Mouse (Mus musculus) CH12.LX (cell line): ENCODE data around the gene Traip. TPM values are rescaled to one million over a fixed set of nuclear protein-coding genes. Genes with fewer than 3 reads are reported as not detected.

Source experiments
- DNase-seq: peaks from one replicate; pipeline ENCODE4 v3.0.0-alpha.2; 2013; ENCODE audit errors: extremely low read depth
- H3K27ac ChIP-seq: 2 replicates; pipeline ENCODE4 v1.5.1; 2012; ENCODE audit warnings: low read depth, mild to moderate bottlenecking, control low read depth, moderate library complexity; ENCODE audit not compliant: insufficient read depth
- H3K27me3 ChIP-seq: replicated peaks from 2 replicates; pipeline ENCODE3; 2012; ENCODE audit warnings: inconsistent platforms
- H3K36me3 ChIP-seq, 2 experiments: replicated peaks in 1 of 2; 2 replicates each; pipeline versions ENCODE3 to v1.6.1; 2012; ENCODE audit warnings: inconsistent platforms in 1 of 2, low read length in 1 of 2, mild to moderate bottlenecking in 1 of 2, mixed read lengths in 1 of 2, moderate library complexity in 1 of 2; ENCODE audit not compliant: control insufficient read depth in 1 of 2, insufficient read depth in 1 of 2
- H3K4me1 ChIP-seq, 2 experiments: 2 replicates each; pipeline ENCODE4 v1.6.1; 2012; ENCODE audit warnings: inconsistent platforms in 1 of 2, moderate library complexity in 1 of 2; ENCODE audit not compliant: insufficient read depth in 2 of 2, control insufficient read depth in 1 of 2
- H3K4me2 ChIP-seq: 2 replicates; pipeline ENCODE4 v1.6.1; 2012; ENCODE audit warnings: low read depth, mild to moderate bottlenecking, control low read depth; ENCODE audit not compliant: poor library complexity, insufficient read depth, severe bottlenecking
- H3K4me3 ChIP-seq, 3 experiments: fragments of 150-350 bp in 1 of 3; sonication (generic) in 1 of 3; replicated peaks in 1 of 3; 2 replicates each; pipeline versions ENCODE3 to v1.5.1; 2011 to 2012; ENCODE audit warnings: low read depth in 2 of 3, low read length in 2 of 3, mild to moderate bottlenecking in 2 of 3, moderate library complexity in 2 of 3, control low read depth in 1 of 3, improper control_type of control experiment in 1 of 3, inconsistent platforms in 1 of 3, mixed read lengths in 1 of 3; ENCODE audit not compliant: poor library complexity in 1 of 3
- H3K79me2 ChIP-seq: replicated peaks from 2 replicates; pipeline ENCODE4 v1.6.1; 2012; ENCODE audit warnings: mild to moderate bottlenecking, moderate library complexity; ENCODE audit not compliant: control insufficient read depth, poor library complexity, insufficient read depth, severe bottlenecking; ENCODE audit errors: extremely low read depth
- H3K9ac ChIP-seq: 2 replicates; pipeline ENCODE4 v1.6.1; 2012; ENCODE audit warnings: low read depth, mild to moderate bottlenecking, control low read depth, moderate library complexity; ENCODE audit not compliant: insufficient read depth
- H3K9me3 ChIP-seq: replicated peaks from 2 replicates; pipeline ENCODE3; 2012; ENCODE audit warnings: low read length, inconsistent platforms, mixed read lengths
- BHLHE40 ChIP-seq: IDR thresholded peaks from 2 replicates; pipeline ENCODE4 v1.6.1; 2011; ENCODE audit warnings: mild to moderate bottlenecking, low read depth, low read length, improper control_type of control experiment
- CTCF ChIP-seq, 2 experiments: IDR thresholded peaks in 1 of 2; conservative IDR thresholded peaks in 1 of 2; 2 replicates each; pipeline ENCODE4 v1.5.1; 2011 to 2012; ENCODE audit warnings: low read depth in 2 of 2, low read length in 2 of 2, improper control_type of control experiment in 1 of 2, inconsistent platforms in 1 of 2, mild to moderate bottlenecking in 1 of 2, moderate library complexity in 1 of 2
- E2F4 ChIP-seq: IDR thresholded peaks from 2 replicates; pipeline ENCODE4 v1.6.1; 2011; ENCODE audit warnings: low read depth, low read length, improper control_type of control experiment; ENCODE audit not compliant: insufficient replicate concordance
- ELF1 ChIP-seq: IDR thresholded peaks from 2 replicates; pipeline ENCODE4 v1.6.1; 2014; ENCODE audit warnings: low read depth, mild to moderate bottlenecking, inconsistent platforms, low read length, improper control_type of control experiment
- EP300 ChIP-seq: IDR thresholded peaks from 2 replicates; pipeline ENCODE4 v1.6.1; 2011; ENCODE audit warnings: low read length, improper control_type of control experiment
- ETS1 ChIP-seq: conservative IDR thresholded peaks from 2 replicates; pipeline ENCODE4 v1.6.1; 2012; ENCODE audit warnings: low read depth, mild to moderate bottlenecking, inconsistent platforms, low read length, improper control_type of control experiment, moderate library complexity
- GABPA ChIP-seq: IDR thresholded peaks from 2 replicates; pipeline ENCODE4 v1.6.1; 2012; ENCODE audit warnings: low read depth, low read length, improper control_type of control experiment, inconsistent platforms; ENCODE audit not compliant: insufficient replicate concordance
- HCFC1 ChIP-seq: IDR thresholded peaks from 2 replicates; pipeline ENCODE4 v1.6.1; 2012; ENCODE audit warnings: low read depth, mild to moderate bottlenecking, inconsistent platforms, low read length, improper control_type of control experiment
- IRF4 ChIP-seq: IDR thresholded peaks from 2 replicates; pipeline ENCODE4 v1.6.1; 2014; ENCODE audit warnings: low read depth, mild to moderate bottlenecking, inconsistent platforms, low read length, improper control_type of control experiment
- JUND ChIP-seq: conservative IDR thresholded peaks from 2 replicates; pipeline ENCODE4 v1.6.1; 2011; ENCODE audit warnings: low read depth, low read length, improper control_type of control experiment
- KAT2A ChIP-seq: IDR thresholded peaks from 2 replicates; pipeline ENCODE4 v1.6.1; 2012; ENCODE audit warnings: low read length, improper control_type of control experiment, inconsistent platforms; ENCODE audit not compliant: insufficient replicate concordance
- MAFK ChIP-seq: IDR thresholded peaks from 2 replicates; pipeline ENCODE4 v1.6.1; 2011; ENCODE audit warnings: low read length, improper control_type of control experiment; ENCODE audit not compliant: insufficient replicate concordance
- MAX ChIP-seq: IDR thresholded peaks from 2 replicates; pipeline ENCODE4 v1.6.1; 2011; ENCODE audit warnings: low read length, improper control_type of control experiment
- MAZ ChIP-seq: IDR thresholded peaks from 2 replicates; pipeline ENCODE4 v1.6.1; 2012; ENCODE audit warnings: low read depth, mild to moderate bottlenecking, inconsistent platforms, low read length, improper control_type of control experiment, moderate library complexity
- NRF1 ChIP-seq: IDR thresholded peaks from 2 replicates; pipeline ENCODE4 v1.6.1; 2014; ENCODE audit warnings: low read depth, mild to moderate bottlenecking, inconsistent platforms, low read length, improper control_type of control experiment, moderate library complexity
- PAX5 ChIP-seq: IDR thresholded peaks from 2 replicates; pipeline ENCODE4 v1.6.1; 2012; ENCODE audit warnings: low read length, inconsistent platforms, mixed read lengths
- POLR2AphosphoS2 ChIP-seq: IDR thresholded peaks from 2 replicates; pipeline ENCODE4 v1.6.1; 2011; ENCODE audit warnings: low read depth, low read length, improper control_type of control experiment
- RAD21 ChIP-seq: IDR thresholded peaks from 2 replicates; pipeline ENCODE4 v1.6.1; 2011; ENCODE audit warnings: low read depth, mild to moderate bottlenecking, low read length, improper control_type of control experiment, moderate library complexity
- RCOR1 ChIP-seq: conservative IDR thresholded peaks from 2 replicates; pipeline ENCODE4 v1.6.1; 2012; ENCODE audit warnings: low read depth, mild to moderate bottlenecking, inconsistent platforms, low read length, improper control_type of control experiment
- SMC3 ChIP-seq: IDR thresholded peaks from 2 replicates; pipeline ENCODE4 v1.6.1; 2011; ENCODE audit warnings: low read depth, low read length, improper control_type of control experiment
- TBP ChIP-seq: conservative IDR thresholded peaks from 2 replicates; pipeline ENCODE4 v1.6.1; 2011; ENCODE audit warnings: low read depth, low read length, improper control_type of control experiment
- TCF12 ChIP-seq: IDR thresholded peaks from 2 replicates; pipeline ENCODE4 v1.6.1; 2014; ENCODE audit warnings: low read depth, mild to moderate bottlenecking, inconsistent platforms, low read length, improper control_type of control experiment
- UBTF ChIP-seq: IDR thresholded peaks from 2 replicates; pipeline ENCODE4 v1.6.1; 2012; ENCODE audit warnings: low read depth, mild to moderate bottlenecking, inconsistent platforms, low read length, improper control_type of control experiment, moderate library complexity
- USF2 ChIP-seq: conservative IDR thresholded peaks from 2 replicates; pipeline ENCODE4 v1.6.1; 2011; ENCODE audit warnings: low read depth, low read length, improper control_type of control experiment
- ZC3H11A ChIP-seq: IDR thresholded peaks from 2 replicates; pipeline ENCODE4 v1.6.1; 2012; ENCODE audit warnings: low read depth, mild to moderate bottlenecking, inconsistent platforms, low read length, improper control_type of control experiment
- ZKSCAN1 ChIP-seq: IDR thresholded peaks from 2 replicates; pipeline ENCODE4 v1.6.1; 2012; ENCODE audit warnings: low read depth, inconsistent platforms, low read length, improper control_type of control experiment, borderline replicate concordance
- ZMIZ1 ChIP-seq: IDR thresholded peaks from 2 replicates; pipeline ENCODE4 v1.6.1; 2012; ENCODE audit warnings: low read depth, mild to moderate bottlenecking, inconsistent platforms, low read length, improper control_type of control experiment
- ZNF384 ChIP-seq: IDR thresholded peaks from 2 replicates; pipeline ENCODE4 v1.6.1; 2012; ENCODE audit warnings: low read depth, low read length, improper control_type of control experiment, inconsistent platforms
- dilution Hi-C: fragments of 300-500 bp; cut with MboI; formaldehyde crosslinking; loops from 2 replicates; pipeline ENCODE4 v1.14.3; 2020; ENCODE audit warnings: low sequenced_read_pairs; ENCODE audit not compliant: extremely low pct_unique_long_range_greater_than_20kb, extremely low pct_ligation_motif_present
- in situ Hi-C: fragments of 300-500 bp; cut with MboI; formaldehyde crosslinking; loops from 3 replicates; pipeline ENCODE4 v1.14.3; 2019; ENCODE audit warnings: low sequenced_read_pairs, low pct_ligation_motif_present, low pct_unique_long_range_greater_than_20kb, mixed read lengths
- polyA plus RNA-seq: library from polyadenylated mRNA; unstranded; fragments of >175 nt; gene quantifications from 2 replicates; pipeline ENCODE4 v1.2.1, GENCODE M21; 2012; ENCODE audit warnings: low read depth; ENCODE audit not compliant: insufficient read length
- total RNA-seq, 2 experiments: library from RNA; depleted of rRNA; stranded (reverse); fragments of 300-350 nt in 1 of 2; fragments of >200 nt in 1 of 2; gene quantifications; 2 replicates each; pipeline ENCODE4 v1.2.3; 2012 to 2014

Gene Traip
- total and polyA plus RNA-seq, 3 experiments = 21.6 to 33.0 (median 25.6) TPM

DNA sequence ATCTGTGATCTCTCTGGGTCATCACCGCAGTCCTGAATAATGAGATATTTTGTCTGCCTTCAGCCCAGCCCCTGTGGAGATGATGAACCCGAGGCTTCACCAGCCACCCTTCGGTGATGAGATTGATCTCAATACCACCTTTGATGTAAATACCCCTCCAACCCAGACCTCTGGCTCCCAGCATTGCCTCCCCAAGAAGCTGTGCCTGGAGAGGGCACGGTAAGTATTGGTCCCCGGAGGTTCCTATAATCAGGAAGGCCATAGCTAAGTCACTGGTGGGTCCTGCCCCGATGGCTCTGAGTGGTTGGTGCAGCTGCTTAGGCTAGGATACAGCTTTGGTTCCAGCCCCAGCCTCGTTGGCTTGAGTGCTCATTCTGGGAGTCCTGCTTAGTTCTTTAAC is 18.6 kb downstream of the Traip start:
- Histone ChIP-seq H3K4me1 (peaks cover 0 to 4% of the 10 kb centered on the region in 2 experiments; a peak in 2 of 4 replicates), H3K9me3 (no peaks in the 10 kb centered on the region), H3K4me2 (no peak overlapping the region), H3K27ac (no peak overlapping the region), H3K27me3 (no peaks in the 10 kb centered on the region), H3K79me2 (no peaks in the 10 kb centered on the region), H3K36me3 (peaks cover 59 to 95% of the 10 kb centered on the region in 2 experiments), H3K9ac (no peak overlapping the region), H3K4me3 (no peak overlapping the region)
- in situ Hi-C loops = loop anchor here (5.0 kb wide), 1 partner anchor 89 kb away; no protein-coding TSS in a partner anchor
- dilution Hi-C loops = no loop called here
- no peak for DNase-seq
- TF ChIP-seq NRF1 (no peak), RCOR1 (no peak), BHLHE40 (no peak), SMC3 (no peak), USF2 (no peak), UBTF (no peak), TCF12 (no peak), ZNF384 (no peak), HCFC1 (no peak), POLR2AphosphoS2 (no peak), RAD21 (no peak), ZKSCAN1 (no peak), ELF1 (no peak), EP300 (no peak), MAZ (no peak), JUND (no peak), ZC3H11A (no peak), CTCF (conservative IDR thresholded peaks at IDR 0.05 in 1 of 2, IDR thresholded peaks at IDR 0.05 in 1 of 2; ENCODE audit: low read depth in 2 of 2, low read length in 2 of 2) (no peak), TBP (no peak)

DNA sequence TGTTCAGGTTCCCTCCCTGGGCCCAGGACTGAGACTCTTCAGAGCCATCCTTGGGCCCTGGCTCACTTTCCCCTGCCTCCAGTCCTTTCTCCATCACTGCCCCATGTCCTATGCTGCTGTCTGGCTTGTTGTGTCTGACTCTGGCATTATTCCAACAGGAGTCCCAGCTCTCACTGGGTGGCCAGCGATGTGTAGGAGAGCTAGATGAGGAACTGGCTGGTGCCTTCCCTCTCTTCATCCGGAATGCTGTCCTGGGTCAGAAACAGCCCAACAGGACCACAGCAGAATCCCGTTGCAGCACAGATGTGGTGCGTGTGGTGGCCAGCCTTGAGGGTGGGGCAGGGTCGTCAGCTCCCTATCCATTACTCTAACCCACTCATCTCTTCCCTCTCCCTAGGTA is 20.4 kb downstream of the Traip start:
- TF ChIP-seq MAZ (no peak), MAX (no peak), ZMIZ1 (no peak), SMC3 (no peak), GABPA (no peak), MAFK (no peak), CTCF (conservative IDR thresholded peaks at IDR 0.05 in 1 of 2, IDR thresholded peaks at IDR 0.05 in 1 of 2; ENCODE audit: low read depth in 2 of 2, low read length in 2 of 2) (no peak), UBTF (no peak), ZKSCAN1 (no peak), ZNF384 (no peak), RAD21 (no peak), BHLHE40 (no peak), ETS1 (no peak), PAX5 (no peak), IRF4 (no peak), KAT2A (no peak), HCFC1 (no peak), E2F4 (no peak), ELF1 (no peak)
- Histone ChIP-seq H3K9me3 (no peaks in the 10 kb centered on the region), H3K36me3 (peaks cover 46 to 79% of the 10 kb centered on the region in 2 experiments), H3K4me3 (no peak overlapping the region), H3K4me1 (peaks cover 4 to 11% of the 10 kb centered on the region in 2 experiments), H3K9ac (no peak overlapping the region), H3K4me2 (no peak overlapping the region), H3K79me2 (no peaks in the 10 kb centered on the region), H3K27ac (no peak overlapping the region), H3K27me3 (no peaks in the 10 kb centered on the region)
- dilution Hi-C loops (no loop called here), in situ Hi-C loops (no loop called here)
- no peak for DNase-seq
